Mouse (Mus musculus) myocyte (in vitro differentiated cells): ENCODE measurements around the gene Ankrd2. TPM values are rescaled to one million over a fixed set of nuclear protein-coding genes. Genes with fewer than 3 reads are reported as not detected.

Experiments used
- H3K27me3 ChIP-seq: one replicate; pipeline ENCODE4 v1.6.1; 2011; ENCODE audit not compliant: control insufficient read depth, insufficient read depth, insufficient read length
- H3K36me3 ChIP-seq: one replicate; pipeline ENCODE4 v1.6.1; 2011; ENCODE audit not compliant: control insufficient read depth, insufficient read depth
- H3K4me2 ChIP-seq: one replicate; pipeline ENCODE4 v1.6.1; 2011; ENCODE audit warnings: low read depth, control low read depth
- H3K4me3 ChIP-seq: one replicate; pipeline ENCODE4 v1.5.1; 2011; ENCODE audit warnings: mild to moderate bottlenecking, control low read depth, moderate library complexity
- H3K79me2 ChIP-seq: one replicate; pipeline ENCODE4 v1.6.1; 2011; ENCODE audit not compliant: control insufficient read depth, insufficient read depth
- H3ac ChIP-seq: one replicate; pipeline ENCODE4 v1.6.1; 2011; ENCODE audit not compliant: control insufficient read depth, insufficient read length
- CEBPB ChIP-seq: IDR thresholded peaks from 2 replicates; pipeline ENCODE4 v1.6.1; 2011; ENCODE audit warnings: mild to moderate bottlenecking, moderate library complexity; ENCODE audit not compliant: poor library complexity, insufficient read depth, severe bottlenecking
- E2F4 ChIP-seq: IDR thresholded peaks from one replicate; pipeline ENCODE4 v1.6.1; 2011; ENCODE audit warnings: mild to moderate bottlenecking, control low read depth, moderate library complexity; ENCODE audit not compliant: insufficient read depth
- MAX ChIP-seq: IDR thresholded peaks from one replicate; pipeline ENCODE4 v1.6.1; 2011; ENCODE audit warnings: low read depth, mild to moderate bottlenecking, control low read depth
- MYOD1 ChIP-seq, 3 experiments: IDR thresholded peaks; one replicate each; pipeline ENCODE4 v1.6.1; 2011; ENCODE audit warnings: control low read depth in 2 of 3, low read depth in 2 of 3, mild to moderate bottlenecking in 2 of 3, moderate library complexity in 1 of 3; ENCODE audit not compliant: insufficient read length in 2 of 3, control insufficient read depth in 1 of 3
- MYOG ChIP-seq, 3 experiments: IDR thresholded peaks; one replicate each; pipeline ENCODE4 v1.6.1; 2011; ENCODE audit warnings: control low read depth in 2 of 3, low read depth in 2 of 3, mild to moderate bottlenecking in 2 of 3; ENCODE audit not compliant: insufficient read length in 2 of 3, control insufficient read depth in 1 of 3, insufficient read depth in 1 of 3
- POLR2A ChIP-seq: IDR thresholded peaks from one replicate; pipeline ENCODE4 v1.6.1; 2011; ENCODE audit warnings: low read depth, mild to moderate bottlenecking, control low read depth, moderate library complexity; ENCODE audit not compliant: insufficient read length
- POLR2AphosphoS2 ChIP-seq: IDR thresholded peaks from one replicate; pipeline ENCODE4 v1.6.1; 2011; ENCODE audit warnings: low read depth, control low read depth; ENCODE audit not compliant: insufficient read length
- REST ChIP-seq: IDR thresholded peaks from one replicate; pipeline ENCODE4 v1.6.1; 2011; ENCODE audit warnings: mild to moderate bottlenecking, control low read depth, moderate library complexity; ENCODE audit not compliant: insufficient read depth, insufficient read length
- SRF ChIP-seq: IDR thresholded peaks from one replicate; pipeline ENCODE4 v1.6.1; 2011; ENCODE audit warnings: low read depth; ENCODE audit not compliant: control insufficient read depth, insufficient read length
- TCF12 ChIP-seq: IDR thresholded peaks from one replicate; pipeline ENCODE4 v1.6.1; 2011; ENCODE audit warnings: mild to moderate bottlenecking, control low read depth; ENCODE audit not compliant: poor library complexity, insufficient read depth, severe bottlenecking
- TCF3 ChIP-seq: IDR thresholded peaks from one replicate; pipeline ENCODE4 v1.6.1; 2011; ENCODE audit warnings: low read depth, control low read depth; ENCODE audit not compliant: insufficient read length
- USF1 ChIP-seq: IDR thresholded peaks from one replicate; pipeline ENCODE4 v1.6.1; 2011; ENCODE audit warnings: low read depth, mild to moderate bottlenecking, control low read depth, moderate library complexity
- polyA plus RNA-seq: library from polyadenylated mRNA; unstranded; fragments of >200 nt; fragmentation: generic; extraction: Trizol; gene quantifications from one replicate; pipeline ENCODE4 v1.2.1, GENCODE M21; 2012; ENCODE audit warnings: missing spikeins

The Ankrd2 gene
- polyA plus RNA-seq, 1 experiment: 110 TPM

DNA sequence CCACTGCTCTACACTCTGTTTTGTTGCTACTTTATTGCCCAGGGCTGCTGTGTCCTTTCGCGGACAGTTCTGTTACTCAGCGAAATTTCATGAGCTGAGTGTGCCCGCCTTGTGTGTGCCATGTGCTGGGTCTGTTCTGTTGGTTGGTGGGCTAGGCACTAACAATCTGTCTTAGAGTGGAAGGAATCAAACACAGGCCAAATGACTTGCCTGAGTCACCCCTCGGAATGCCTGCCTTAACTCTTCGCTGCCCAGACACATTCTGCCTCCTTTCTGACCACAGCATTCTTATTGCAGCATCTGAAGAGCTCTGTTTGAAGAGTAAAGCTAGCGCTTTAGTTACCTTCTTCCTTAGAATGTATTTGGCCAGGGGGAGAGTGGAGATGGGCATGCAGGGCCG lies 29.2 kb upstream of the Ankrd2 start:
- H3K79me2 ChIP-seq: peaks cover 94% of the 10 kb centered on the region
- no peak overlapping the region for H3ac ChIP-seq
- TF ChIP-seq TCF3 (no peak), REST (no peak), E2F4 (no peak), MYOG (IDR thresholded peaks at IDR 0.05; ENCODE audit: control insufficient read depth in 1 of 3, insufficient read depth in 1 of 3, insufficient read length in 2 of 3, low read depth in 2 of 3) (no peak), POLR2A (no peak), POLR2AphosphoS2 (peak; percentile 15)
- H3K27me3 ChIP-seq: no peaks in the 10 kb centered on the region
- H3K4me3 ChIP-seq: no peak overlapping the region
- H3K4me2 ChIP-seq: peak overlapping the region; percentile 44
- no peaks in the 10 kb centered on the region for H3K36me3 ChIP-seq

DNA sequence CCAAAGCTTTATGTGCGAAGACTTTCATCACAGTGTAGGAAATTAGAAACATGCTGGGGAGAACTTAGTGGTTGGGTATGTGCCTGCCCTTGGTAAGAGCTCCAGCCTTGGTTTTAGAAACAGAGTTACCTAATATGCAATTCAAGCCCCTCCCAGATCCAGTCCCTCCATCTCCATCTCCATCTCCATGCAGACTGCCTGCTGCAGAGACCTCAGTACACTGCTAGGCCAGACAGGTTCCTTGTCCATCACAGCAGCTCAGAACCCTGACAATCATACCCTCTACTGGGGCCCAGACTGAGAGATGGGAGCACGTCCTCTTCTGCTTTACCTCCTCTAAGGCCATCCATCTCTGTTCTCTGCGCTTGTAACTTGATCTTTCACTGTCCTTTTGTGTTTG lies 27.2 kb upstream of the Ankrd2 start:
- TF ChIP-seq MYOD1 (IDR thresholded peaks at IDR 0.05; ENCODE audit: control insufficient read depth in 1 of 3, insufficient read length in 2 of 3, low read depth in 2 of 3): no peak
- TF ChIP-seq POLR2AphosphoS2: no peak
- Histone ChIP-seq H3K27me3 (no peaks in the 10 kb centered on the region), H3K79me2 (peaks cover 81% of the 10 kb centered on the region), H3K4me3 (no peak overlapping the region), H3ac (no peak overlapping the region), H3K4me2 (peak overlapping the region; percentile 38), H3K36me3 (no peaks in the 10 kb centered on the region)

DNA sequence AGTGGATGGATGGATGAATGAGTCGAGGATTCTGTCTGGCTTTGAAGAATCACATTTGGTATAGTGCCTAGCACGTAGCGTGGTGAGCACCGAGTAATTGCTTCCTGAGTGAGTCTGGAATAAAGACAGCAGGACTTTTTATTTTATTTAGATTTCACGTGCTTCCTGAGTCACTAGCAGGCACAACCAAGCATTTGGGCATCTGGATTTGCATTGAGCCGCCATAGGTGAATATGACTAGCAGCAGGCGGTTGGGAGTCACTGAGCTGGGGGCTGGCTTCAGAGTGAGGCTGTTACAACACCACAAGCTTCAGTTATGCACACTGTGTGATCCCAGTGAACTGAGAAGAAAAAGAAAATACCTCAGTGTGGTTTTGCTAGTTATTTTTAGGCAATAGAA lies 26.7 kb upstream of the Ankrd2 start:
- peak overlapping the region; percentile 38 for H3K4me2 ChIP-seq
- TF ChIP-seq MYOD1 (IDR thresholded peaks at IDR 0.05; ENCODE audit: control insufficient read depth in 1 of 3, insufficient read length in 2 of 3, low read depth in 2 of 3) (no peak), E2F4 (no peak), REST (no peak), MYOG (IDR thresholded peaks at IDR 0.05; ENCODE audit: control insufficient read depth in 1 of 3, insufficient read depth in 1 of 3, insufficient read length in 2 of 3, low read depth in 2 of 3) (no peak), MAX (no peak)
- H3K27me3 ChIP-seq: no peaks in the 10 kb centered on the region
- peaks cover 81% of the 10 kb centered on the region for H3K79me2 ChIP-seq
- no peak overlapping the region for H3ac ChIP-seq
- H3K4me3 ChIP-seq: no peak overlapping the region
- no peaks in the 10 kb centered on the region for H3K36me3 ChIP-seq

DNA sequence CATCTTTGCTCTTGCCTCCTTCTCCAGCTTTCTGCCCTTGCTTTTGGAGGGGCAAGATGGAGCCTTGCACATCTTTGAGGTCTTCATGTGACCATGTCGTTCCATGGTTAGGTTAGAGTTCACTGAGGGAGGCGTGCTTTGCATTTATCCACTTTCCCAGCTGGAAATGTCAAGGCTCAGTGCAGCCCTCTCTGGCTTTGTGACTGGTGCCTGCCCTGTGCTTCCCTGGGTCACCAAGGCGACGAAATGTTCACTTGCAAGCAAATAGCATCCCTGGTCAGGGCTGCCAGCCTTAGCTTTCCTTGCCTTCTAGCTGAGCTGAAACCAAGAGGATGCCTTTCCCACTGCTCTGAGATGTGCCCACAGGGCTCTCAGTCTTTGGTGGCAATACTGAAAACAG lies 25.4 kb upstream of the Ankrd2 start:
- H3ac ChIP-seq: no peak overlapping the region
- H3K4me3 ChIP-seq: no peak overlapping the region
- peaks cover 74% of the 10 kb centered on the region for H3K79me2 ChIP-seq
- no peaks in the 10 kb centered on the region for H3K36me3 ChIP-seq
- TF ChIP-seq POLR2A: no peak
- no peak for TF ChIP-seq TCF3
- no peak for TF ChIP-seq USF1
- no peak for TF ChIP-seq SRF
- TF ChIP-seq MYOD1 (IDR thresholded peaks at IDR 0.05; ENCODE audit: control insufficient read depth in 1 of 3, insufficient read length in 2 of 3, low read depth in 2 of 3): no peak
- TF ChIP-seq MAX: no peak
- TF ChIP-seq REST: no peak
- H3K4me2 ChIP-seq: peak overlapping the region; percentile 2
- no peaks in the 10 kb centered on the region for H3K27me3 ChIP-seq

DNA sequence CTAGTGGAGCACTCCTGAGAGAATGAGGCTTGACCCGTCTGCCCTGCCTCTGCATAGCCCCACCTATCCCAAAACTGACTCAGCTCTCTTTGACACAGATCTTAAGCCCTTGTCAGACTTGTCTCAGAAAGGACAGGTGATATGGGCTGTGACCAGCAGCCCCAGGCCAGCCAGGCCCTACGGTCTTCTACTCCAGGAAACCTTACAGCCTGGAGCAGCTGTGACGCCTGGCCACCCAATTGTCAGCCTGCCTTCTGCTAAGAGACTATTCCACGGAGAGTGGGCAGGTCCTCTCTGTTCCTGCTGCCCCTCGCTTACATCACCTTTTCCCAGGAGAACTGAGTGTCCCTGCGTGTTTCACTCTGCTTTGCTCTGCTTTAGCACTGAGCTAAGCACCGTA lies 24.7 kb upstream of the Ankrd2 start:
- Histone ChIP-seq H3K4me3 (no peak overlapping the region), H3K27me3 (no peaks in the 10 kb centered on the region)
- no peak for TF ChIP-seq POLR2AphosphoS2
- no peak for TF ChIP-seq REST
- TF ChIP-seq TCF3: no peak
- no peak for TF ChIP-seq E2F4
- no peak for TF ChIP-seq CEBPB
- TF ChIP-seq MYOG (IDR thresholded peaks at IDR 0.05; ENCODE audit: control insufficient read depth in 1 of 3, insufficient read depth in 1 of 3, insufficient read length in 2 of 3, low read depth in 2 of 3): peak; percentile 48 to 83 (median 57)
- peak in 2 of 3 experiments; percentile 51 to 81 for TF ChIP-seq MYOD1 (IDR thresholded peaks at IDR 0.05; ENCODE audit: control insufficient read depth in 1 of 3, insufficient read length in 2 of 3, low read depth in 2 of 3)
- no peak for TF ChIP-seq POLR2A
- TF ChIP-seq TCF12: no peak
- TF ChIP-seq USF1: no peak
- TF ChIP-seq SRF: no peak

More for the DNA sequence above, 24.7 kb upstream of the Ankrd2 start:
- H3ac ChIP-seq: no peak overlapping the region
- peak overlapping the region; percentile 2 for H3K4me2 ChIP-seq
- H3K79me2 ChIP-seq: peaks cover 74% of the 10 kb centered on the region
- H3K36me3 ChIP-seq: no peaks in the 10 kb centered on the region
